Mouse (Mus musculus): ENCODE data around the gene Tcf20. TPM values are rescaled to one million over a fixed set of nuclear protein-coding genes. Genes with fewer than 3 reads are reported as not detected.

Gene Tcf20
- polyA plus RNA-seq, 1 experiment from 2014 or later = 7.5 TPM

GRCm38 (mm10) chr15:83010423-83010822 lies 22.8 kb upstream of the Tcf20 start:
- peaks cover 89% of the 10 kb centered on the region for H3K27me3 ChIP-seq (ENCODE audit: low read depth, poor library complexity, severe bottlenecking)
- no peak overlapping the region; the same call in 1 of the 2 replicates for H3K4me3 ChIP-seq
- peaks cover 66% of the 10 kb centered on the region for H3K4me1 ChIP-seq
- no peak for DNase-seq (ENCODE audit: low spot score)
- no peaks in the 10 kb centered on the region for H3K9me3 ChIP-seq (replicated peaks)
- H3K27ac ChIP-seq (replicated peaks) = peak overlapping the region; percentile 74; the same call in 1 of the 2 replicates
- 7% methylated on average over 8 of the region's 8 CpGs for WGBS
- H3K36me3 ChIP-seq = no peaks in the 10 kb centered on the region

- peaks cover 82% of the 10 kb centered on the region for H3K27me3 ChIP-seq (ENCODE audit: low read depth, poor library complexity, severe bottlenecking)
- peaks cover 66% of the 10 kb centered on the region for H3K4me1 ChIP-seq
- H3K4me3 ChIP-seq = no peak overlapping the region
- no peaks in the 10 kb centered on the region for H3K9me3 ChIP-seq (replicated peaks)
- DNase-seq (ENCODE audit: low spot score) = no peak
- H3K27ac ChIP-seq (replicated peaks) = 0 out of 2 replicates have a peak overlapping the region, but pooled peaks have one; percentile 13
- WGBS = 94% methylated on average over 6 of the region's 6 CpGs
- H3K36me3 ChIP-seq = no peaks in the 10 kb centered on the region
Observed at GRCm38 (mm10) chr15:83009532-83009931, 21.9 kb upstream of the Tcf20 start.

- Histone ChIP-seq H3K4me1 (peaks cover 63% of the 10 kb centered on the region), H3K9me3 (replicated peaks) (no peaks in the 10 kb centered on the region), H3K27me3 (ENCODE audit: low read depth, poor library complexity, severe bottlenecking) (peaks cover 81% of the 10 kb centered on the region), H3K27ac (replicated peaks) (0 out of 2 replicates have a peak overlapping the region, but pooled peaks have one; percentile 13), H3K4me3 (no peak overlapping the region), H3K36me3 (no peaks in the 10 kb centered on the region)
- WGBS = 88% methylated on average over 13 of the region's 13 CpGs
- DNase-seq (ENCODE audit: low spot score) = no peak
Observed at GRCm38 (mm10) chr15:83008761-83009423, 21.2 kb upstream of the Tcf20 start.

- Histone ChIP-seq H3K4me3 (no peak overlapping the region), H3K27me3 (ENCODE audit: low read depth, poor library complexity, severe bottlenecking) (peaks cover 80% of the 10 kb centered on the region), H3K27ac (replicated peaks) (no peak overlapping the region), H3K36me3 (no peaks in the 10 kb centered on the region), H3K9me3 (replicated peaks) (no peaks in the 10 kb centered on the region), H3K4me1 (peaks cover 63% of the 10 kb centered on the region)
- no peak for DNase-seq (ENCODE audit: low spot score)
- 51% methylated on average over 15 of the region's 15 CpGs for WGBS
Observed at GRCm38 (mm10) chr15:83007346-83007920, 19.8 kb upstream of the Tcf20 start.

GRCm38 (mm10) chr15:83002665-83003548 lies 15.2 kb upstream of the Tcf20 start:
- H3K4me1 ChIP-seq = peaks cover 42% of the 10 kb centered on the region
- peak; percentile 81 for DNase-seq (ENCODE audit: low spot score)
- WGBS = 38% methylated on average over 12 of the region's 12 CpGs
- H3K4me3 ChIP-seq = no peak overlapping the region
- H3K27me3 ChIP-seq (ENCODE audit: low read depth, poor library complexity, severe bottlenecking) = peaks cover 78% of the 10 kb centered on the region
- peak overlapping the region; percentile 74 for H3K27ac ChIP-seq (replicated peaks)
- no peaks in the 10 kb centered on the region for H3K36me3 ChIP-seq
- H3K9me3 ChIP-seq (replicated peaks) = no peaks in the 10 kb centered on the region

- WGBS = 83% methylated on average over 6 of the region's 6 CpGs
- Histone ChIP-seq H3K36me3 (no peaks in the 10 kb centered on the region), H3K27me3 (ENCODE audit: low read depth, poor library complexity, severe bottlenecking) (peaks cover 89% of the 10 kb centered on the region), H3K27ac (replicated peaks) (0 out of 2 replicates have a peak overlapping the region, but pooled peaks have one; percentile 4), H3K4me3 (no peak overlapping the region), H3K4me1 (peaks cover 62% of the 10 kb centered on the region), H3K9me3 (replicated peaks) (no peaks in the 10 kb centered on the region)
- no peak for DNase-seq (ENCODE audit: low spot score)
Observed at GRCm38 (mm10) chr15:82998811-82999221, 11.1 kb upstream of the Tcf20 start.

- peaks cover 58% of the 10 kb centered on the region for H3K4me1 ChIP-seq
- peaks cover 80% of the 10 kb centered on the region for H3K27me3 ChIP-seq (ENCODE audit: low read depth, poor library complexity, severe bottlenecking)
- no peak overlapping the region for H3K27ac ChIP-seq (replicated peaks)
- no peak overlapping the region for H3K4me3 ChIP-seq
- no peak for DNase-seq (ENCODE audit: low spot score)
- no peaks in the 10 kb centered on the region for H3K9me3 ChIP-seq (replicated peaks)
- no peaks in the 10 kb centered on the region for H3K36me3 ChIP-seq
Observed at GRCm38 (mm10) chr15:82996431-82996830, 8.8 kb upstream of the Tcf20 start.

- Histone ChIP-seq H3K27ac (replicated peaks) (peak overlapping the region; percentile 39), H3K4me3 (no peak overlapping the region), H3K36me3 (no peaks in the 10 kb centered on the region), H3K4me1 (peaks cover 55% of the 10 kb centered on the region), H3K27me3 (ENCODE audit: low read depth, poor library complexity, severe bottlenecking) (peaks cover 80% of the 10 kb centered on the region), H3K9me3 (replicated peaks) (no peaks in the 10 kb centered on the region)
- no peak for DNase-seq (ENCODE audit: low spot score)
- 55% methylated on average over 7 of the region's 7 CpGs for WGBS
Observed at GRCm38 (mm10) chr15:82995239-82995638, 7.6 kb upstream of the Tcf20 start.

GRCm38 (mm10) chr15:82992911-82993310 lies 5.2 kb upstream of the Tcf20 start:
- Histone ChIP-seq H3K4me3 (no peak overlapping the region), H3K27me3 (ENCODE audit: low read depth, poor library complexity, severe bottlenecking) (peaks cover 79% of the 10 kb centered on the region), H3K36me3 (no peaks in the 10 kb centered on the region), H3K4me1 (peaks cover 68% of the 10 kb centered on the region), H3K27ac (replicated peaks) (no peak overlapping the region), H3K9me3 (replicated peaks) (no peaks in the 10 kb centered on the region)
- WGBS = 57% methylated on average over 9 of the region's 9 CpGs
- no peak for DNase-seq (ENCODE audit: low spot score)

GRCm38 (mm10) chr15:82992079-82992783 lies 4.6 kb upstream of the Tcf20 start:
- Histone ChIP-seq H3K4me3 (no peak overlapping the region), H3K4me1 (peaks cover 67% of the 10 kb centered on the region), H3K9me3 (replicated peaks) (no peaks in the 10 kb centered on the region), H3K36me3 (no peaks in the 10 kb centered on the region), H3K27ac (replicated peaks) (peak overlapping the region; percentile 49; the same call in 1 of the 2 replicates), H3K27me3 (ENCODE audit: low read depth, poor library complexity, severe bottlenecking) (peaks cover 74% of the 10 kb centered on the region)
- 67% methylated on average over 13 of the region's 13 CpGs for WGBS
- no peak for DNase-seq (ENCODE audit: low spot score)

- 79% methylated on average over 6 of the region's 6 CpGs for WGBS
- no peaks in the 10 kb centered on the region for H3K9me3 ChIP-seq (replicated peaks)
- peaks cover 72% of the 10 kb centered on the region for H3K4me1 ChIP-seq
- H3K27me3 ChIP-seq (ENCODE audit: low read depth, poor library complexity, severe bottlenecking) = peaks cover 81% of the 10 kb centered on the region
- no peaks in the 10 kb centered on the region for H3K36me3 ChIP-seq
- no peak for DNase-seq (ENCODE audit: low spot score)
- no peak overlapping the region for H3K4me3 ChIP-seq
- 0 out of 2 replicates have a peak overlapping the region, but pooled peaks have one; percentile 9 for H3K27ac ChIP-seq (replicated peaks)
Observed at GRCm38 (mm10) chr15:82989190-82989704, 1.6 kb upstream of the Tcf20 start.

All from midbrain, embryonic 10.5 days (tissue).